Mouse (Mus musculus) fat pad, adult 2 months (tissue): ENCODE results near the gene Zcchc14.

ENCODE experiments used
- DNase-seq: peaks from one replicate; pipeline ENCODE4 v3.0.0-alpha.2; 2011; ENCODE audit warnings: low read depth, low spot score; ENCODE audit errors: extremely low read depth

Gene Zcchc14

GRCm38 (mm10) chr8:121559801-121560200, 92.9 kb downstream of the Zcchc14 start:
- no peak for DNase-seq

GRCm38 (mm10) chr8:121558538-121558937, 94.2 kb downstream of the Zcchc14 start:
- DNase-seq: no peak

GRCm38 (mm10) chr8:121557746-121558145, 95.0 kb downstream of the Zcchc14 start:
- DNase-seq: no peak

- DNase-seq: no peak
Observed at GRCm38 (mm10) chr8:121553831-121554475, 98.7 kb downstream of the Zcchc14 start.

GRCm38 (mm10) chr8:121552506-121552905, 100.2 kb downstream of the Zcchc14 start:
- no peak for DNase-seq

GRCm38 (mm10) chr8:121551065-121551985, 101.4 kb downstream of the Zcchc14 start:
- DNase-seq: no peak

GRCm38 (mm10) chr8:121550056-121550455, 102.6 kb downstream of the Zcchc14 start:
- DNase-seq: no peak
